Mouse (Mus musculus) c-Kit-positive CD71-positive TER-119-positive erythroid progenitor cells, embryonic 14.5 days (primary cell): ENCODE measurements at regions not wholly inside any gene's neighbourhood (a gene's known extent, or its start where the extent isn't known, plus 50 kb on each side); places are given as distances from the start of the nearest gene placed in this dataset.
"Not testable (repeated sequence)": the region's sequence is repeated elsewhere in the genome, so short reads cannot be mapped to it uniquely, and the experiment has no call there.

Experiments
- DNase-seq: peaks from one replicate; pipeline ENCODE4 v3.0.0-alpha.2; 2013; ENCODE audit warnings: low spot score

DNA sequence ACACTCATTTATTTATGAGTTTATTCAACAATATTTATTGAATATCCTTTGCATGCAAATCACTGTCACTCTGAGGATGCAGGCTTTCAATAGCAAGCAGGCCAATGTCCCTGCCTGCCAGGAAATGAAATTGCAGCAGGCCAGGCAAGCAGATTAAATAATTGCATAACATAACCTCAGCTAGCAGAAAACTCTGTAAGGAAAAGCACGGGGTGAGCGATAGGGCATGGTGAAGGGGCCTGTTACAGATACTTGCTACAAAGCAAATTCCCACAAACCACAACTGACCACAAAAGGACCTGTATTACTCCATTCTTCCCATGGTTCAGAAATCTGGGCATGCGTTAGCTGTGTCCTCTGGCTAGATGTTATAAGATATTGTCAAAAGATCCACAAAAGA is 509.8 kb downstream of the Bnc2 start:
- no peak for DNase-seq

GRCm38 (mm10) chr4:84172841-84173240 is 502.2 kb downstream of the Bnc2 start:
- no peak for DNase-seq

- DNase-seq, result no peak
These were observed 501.6 kb downstream of the Bnc2 start for GRCm38 (mm10) chr4:84173441-84173840.

GRCm38 (mm10) chr4:84176457-84176856 is 498.6 kb downstream of the Bnc2 start:
- DNase-seq, result not testable (repeated sequence)

DNA sequence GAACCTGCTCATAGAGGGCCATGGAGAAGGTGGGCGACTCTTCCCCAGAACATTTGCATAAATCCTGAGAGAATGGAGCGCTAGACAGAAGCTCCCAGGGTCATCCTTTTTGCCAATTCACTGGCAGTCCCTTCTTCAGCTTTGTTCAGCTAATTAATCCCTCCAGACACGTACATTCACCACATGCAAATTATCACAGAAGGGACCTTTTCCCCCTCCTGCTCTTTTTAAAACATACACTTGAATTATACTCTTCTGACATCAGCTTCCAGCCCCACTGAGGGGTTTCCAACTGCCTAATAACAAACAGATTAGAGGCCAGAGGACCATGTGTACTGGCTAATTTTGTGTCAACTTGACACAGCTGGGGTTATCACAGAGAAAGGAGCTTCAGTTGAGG is 497.2 kb downstream of the Bnc2 start:
- DNase-seq, result no peak

DNA sequence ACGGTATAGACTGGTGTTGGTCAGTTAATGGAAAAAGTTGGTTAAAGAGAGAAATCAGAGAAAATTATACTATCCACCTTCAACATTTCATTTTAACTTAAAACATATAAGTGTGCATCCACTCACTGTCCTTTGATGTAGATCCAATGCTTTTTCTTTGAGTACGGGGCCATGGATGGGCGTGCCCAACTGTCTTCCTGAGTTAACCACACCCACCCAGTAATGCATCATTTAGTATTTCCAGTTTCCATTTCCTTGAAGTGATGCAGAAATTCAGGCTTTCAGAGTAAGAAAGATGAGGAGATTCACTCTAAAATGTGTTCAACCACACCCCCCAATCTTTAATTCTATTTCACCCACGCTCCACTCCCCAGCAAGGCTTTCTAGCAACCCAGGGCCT is 490.6 kb downstream of the Bnc2 start:
- no peak for DNase-seq

- DNase-seq, result no peak
These were observed 490.2 kb downstream of the Bnc2 start for GRCm38 (mm10) chr4:84184844-84185243.

GRCm38 (mm10) chr4:84189315-84189714 is 485.8 kb downstream of the Bnc2 start:
- DNase-seq, result no peak

- DNase-seq, result no peak
These were observed 483.8 kb downstream of the Bnc2 start for GRCm38 (mm10) chr4:84191303-84191702.

GRCm38 (mm10) chr4:84192301-84192700 is 482.8 kb downstream of the Bnc2 start:
- DNase-seq, result no peak

DNA sequence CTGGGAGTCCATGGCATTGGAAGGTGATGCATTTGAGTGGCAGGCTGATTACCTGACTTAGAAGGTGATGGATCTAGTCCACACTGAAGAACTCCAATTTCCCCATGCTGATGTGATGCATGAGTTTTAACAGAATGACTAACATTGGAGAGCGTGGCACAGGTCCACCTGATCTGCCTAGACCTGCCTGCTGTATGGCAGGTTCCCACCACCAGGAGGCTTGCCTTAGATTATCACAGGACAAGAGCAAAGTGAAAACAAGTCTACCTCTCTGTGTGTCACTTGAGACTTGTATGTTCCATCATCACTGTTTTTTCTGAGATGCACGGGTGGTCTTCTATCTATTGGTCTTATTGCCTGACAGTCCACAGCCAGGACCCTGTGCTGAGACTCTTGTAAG is 478.3 kb downstream of the Bnc2 start:
- no peak for DNase-seq

GRCm38 (mm10) chr4:84198176-84198575 is 476.9 kb downstream of the Bnc2 start:
- DNase-seq, result no peak

DNA sequence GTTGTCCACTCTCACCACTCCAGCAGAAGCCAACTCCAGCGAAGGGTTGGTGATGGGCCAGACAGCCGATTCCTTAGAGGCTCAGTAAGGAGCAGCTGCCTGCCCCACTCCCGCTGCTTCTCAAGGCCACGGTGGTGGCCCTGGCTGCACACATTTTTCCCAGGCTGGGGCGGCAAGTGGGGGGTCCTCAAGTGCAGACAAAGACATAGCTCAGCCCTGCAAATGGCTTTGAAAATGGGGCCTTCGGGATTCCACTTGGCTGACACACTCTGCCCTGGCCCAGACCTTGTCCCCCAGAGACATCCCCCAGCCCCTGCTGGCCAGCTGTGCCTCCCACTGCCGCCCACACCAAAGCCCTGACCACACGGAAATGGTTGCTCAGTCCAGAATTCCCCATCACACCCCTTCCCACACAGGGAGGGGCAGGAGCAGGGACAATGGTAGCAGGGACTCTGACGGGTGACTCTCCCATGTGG is 475.9 kb downstream of the Bnc2 start:
- DNase-seq, result no peak

DNA sequence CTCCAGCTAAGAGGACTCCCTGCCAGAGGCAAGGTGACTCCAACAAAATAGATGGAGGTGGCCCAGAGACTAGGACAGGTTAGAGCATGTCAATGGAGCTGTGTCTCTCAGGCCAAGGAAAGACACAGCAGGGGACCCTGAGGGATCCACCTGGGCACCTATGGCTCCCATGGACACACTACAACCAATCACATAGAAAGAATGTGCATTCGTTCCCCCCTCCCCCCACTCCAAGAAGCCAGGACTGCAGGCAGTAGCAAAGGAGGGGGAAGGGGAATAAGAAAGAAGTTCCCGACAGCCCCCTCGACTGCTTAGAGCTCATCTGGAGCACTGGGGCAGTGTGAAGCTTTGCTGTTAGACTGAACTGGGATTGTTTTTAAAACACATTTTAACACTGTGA is 474.1 kb downstream of the Bnc2 start:
- DNase-seq, result no peak

DNA sequence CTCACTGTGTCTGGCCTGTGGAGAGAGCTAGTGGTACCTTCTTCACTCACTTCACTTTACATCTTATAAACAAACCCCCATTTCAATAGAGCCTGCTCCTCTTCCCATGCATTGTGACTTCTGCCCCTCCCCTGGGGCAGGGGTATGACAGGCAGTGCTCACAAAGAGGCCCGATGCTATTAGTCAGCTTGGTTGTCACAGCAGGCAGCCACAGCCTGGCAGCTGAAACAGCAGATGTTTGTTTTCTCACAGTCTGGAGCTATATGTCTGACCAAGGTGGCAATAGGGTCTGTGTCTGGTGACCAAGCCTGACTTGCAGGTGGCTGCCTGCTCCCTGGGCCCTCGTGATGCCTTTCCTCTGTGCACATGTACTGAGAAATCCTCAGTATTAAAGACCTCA is 472.8 kb downstream of the Bnc2 start:
- no peak for DNase-seq

- no peak for DNase-seq
These were observed 471.4 kb downstream of the Bnc2 start for GRCm38 (mm10) chr4:84203680-84204079.

DNA sequence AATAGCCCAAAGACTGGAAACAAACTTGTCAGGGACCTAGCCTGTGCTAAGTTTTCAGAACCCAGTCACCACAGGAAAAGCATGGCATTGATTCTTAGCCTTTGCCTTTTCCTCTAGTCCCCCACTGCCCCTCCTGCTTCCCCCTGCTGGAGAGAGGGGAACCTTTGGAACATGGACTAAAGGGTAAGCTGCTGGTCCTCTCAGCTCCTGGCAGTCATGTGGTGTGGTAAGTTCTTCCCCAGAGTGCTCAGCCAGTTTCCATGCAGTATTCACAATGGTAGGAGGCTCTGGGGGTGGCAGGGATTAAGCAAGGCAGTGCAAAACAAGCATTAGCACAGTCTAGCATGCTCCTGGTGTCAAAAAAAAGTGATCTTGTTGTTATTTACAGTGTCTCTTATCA is 470.3 kb downstream of the Bnc2 start:
- DNase-seq, result no peak

- DNase-seq, result no peak
These were observed 466.9 kb downstream of the Bnc2 start for GRCm38 (mm10) chr4:84208175-84208574.

- no peak for DNase-seq
These were observed 465.5 kb downstream of the Bnc2 start for GRCm38 (mm10) chr4:84209538-84209937.

DNA sequence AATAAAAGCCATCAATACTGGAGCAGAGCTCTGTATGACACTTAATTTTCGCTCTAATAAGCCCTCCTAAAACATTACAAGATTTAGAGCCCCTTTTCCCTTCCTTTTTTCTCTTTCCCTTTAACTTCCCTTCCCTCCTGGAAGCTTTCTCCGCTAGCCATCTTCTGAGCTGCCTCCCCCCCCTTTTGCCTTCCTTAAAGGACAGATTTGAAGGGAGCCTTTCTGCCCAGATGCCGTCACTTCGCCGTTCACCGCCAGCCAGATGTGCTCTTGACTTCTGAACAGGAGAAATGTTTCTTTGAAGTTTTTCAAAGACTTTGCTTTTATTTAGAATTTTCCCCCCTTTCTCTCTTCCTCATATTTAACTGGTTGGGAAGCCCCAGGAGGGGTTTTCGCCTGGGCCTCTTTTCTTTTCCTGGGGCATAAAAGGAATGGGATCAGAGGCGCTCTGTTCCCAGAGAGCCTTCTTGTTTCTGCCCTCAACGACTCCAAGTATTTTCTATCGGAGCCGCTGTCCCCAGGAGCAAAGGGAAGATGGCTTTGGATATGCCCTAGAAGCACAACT is 463.7 kb downstream of the Bnc2 start:
- no peak for DNase-seq

- no peak for DNase-seq
These were observed 463.1 kb downstream of the Bnc2 start for GRCm38 (mm10) chr4:84212004-84212403.

GRCm38 (mm10) chr4:84214523-84214922 is 460.6 kb downstream of the Bnc2 start:
- no peak for DNase-seq

DNA sequence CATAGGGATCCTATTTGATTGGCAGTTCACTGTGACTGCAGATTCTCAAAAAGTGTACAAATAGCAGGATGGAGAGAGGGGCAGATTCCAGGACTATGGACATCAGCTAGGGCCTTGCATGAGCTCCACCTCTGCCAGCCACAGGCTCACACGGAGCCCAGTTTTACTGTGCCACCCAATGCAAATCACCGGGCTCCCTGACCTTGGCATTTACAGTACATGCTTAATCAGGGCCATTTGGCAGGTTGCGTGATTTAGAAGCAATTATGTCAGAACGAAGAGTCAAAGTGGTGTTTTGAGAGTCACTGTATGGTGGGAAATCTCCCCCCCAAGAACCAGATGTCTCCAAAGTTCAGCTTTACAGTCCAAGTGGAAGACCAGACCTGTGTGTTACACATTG is 456.1 kb downstream of the Bnc2 start:
- no peak for DNase-seq

GRCm38 (mm10) chr4:84222057-84222717 is 452.9 kb downstream of the Bnc2 start:
- no peak for DNase-seq
